Mouse (Mus musculus) myocyte (in vitro differentiated cells): ENCODE data around the gene Cyp4a32. TPM values are rescaled to one million over a fixed set of nuclear protein-coding genes. Genes with fewer than 3 reads are reported as not detected.
"Not testable (repeated sequence)": the region's sequence is repeated elsewhere in the genome, so short reads cannot be mapped to it uniquely, and the experiment has no call there.

ENCODE experiments used
- H3K27me3 ChIP-seq: one replicate; pipeline ENCODE4 v1.6.1; 2011; ENCODE audit not compliant: control insufficient read depth, insufficient read depth, insufficient read length
- H3K36me3 ChIP-seq: one replicate; pipeline ENCODE4 v1.6.1; 2011; ENCODE audit not compliant: control insufficient read depth, insufficient read depth
- H3K4me2 ChIP-seq: one replicate; pipeline ENCODE4 v1.6.1; 2011; ENCODE audit warnings: low read depth, control low read depth
- H3K4me3 ChIP-seq: one replicate; pipeline ENCODE4 v1.5.1; 2011; ENCODE audit warnings: mild to moderate bottlenecking, control low read depth, moderate library complexity
- H3K79me2 ChIP-seq: one replicate; pipeline ENCODE4 v1.6.1; 2011; ENCODE audit not compliant: control insufficient read depth, insufficient read depth
- H3ac ChIP-seq: one replicate; pipeline ENCODE4 v1.6.1; 2011; ENCODE audit not compliant: control insufficient read depth, insufficient read length
- CEBPB ChIP-seq: IDR thresholded peaks from 2 replicates; pipeline ENCODE4 v1.6.1; 2011; ENCODE audit warnings: mild to moderate bottlenecking, moderate library complexity; ENCODE audit not compliant: poor library complexity, insufficient read depth, severe bottlenecking
- E2F4 ChIP-seq: IDR thresholded peaks from one replicate; pipeline ENCODE4 v1.6.1; 2011; ENCODE audit warnings: mild to moderate bottlenecking, control low read depth, moderate library complexity; ENCODE audit not compliant: insufficient read depth
- MAX ChIP-seq: IDR thresholded peaks from one replicate; pipeline ENCODE4 v1.6.1; 2011; ENCODE audit warnings: low read depth, mild to moderate bottlenecking, control low read depth
- MYOD1 ChIP-seq, 3 experiments: IDR thresholded peaks; one replicate each; pipeline ENCODE4 v1.6.1; 2011; ENCODE audit warnings: control low read depth in 2 of 3, low read depth in 2 of 3, mild to moderate bottlenecking in 2 of 3, moderate library complexity in 1 of 3; ENCODE audit not compliant: insufficient read length in 2 of 3, control insufficient read depth in 1 of 3
- MYOG ChIP-seq, 3 experiments: IDR thresholded peaks; one replicate each; pipeline ENCODE4 v1.6.1; 2011; ENCODE audit warnings: control low read depth in 2 of 3, low read depth in 2 of 3, mild to moderate bottlenecking in 2 of 3; ENCODE audit not compliant: insufficient read length in 2 of 3, control insufficient read depth in 1 of 3, insufficient read depth in 1 of 3
- POLR2A ChIP-seq: IDR thresholded peaks from one replicate; pipeline ENCODE4 v1.6.1; 2011; ENCODE audit warnings: low read depth, mild to moderate bottlenecking, control low read depth, moderate library complexity; ENCODE audit not compliant: insufficient read length
- POLR2AphosphoS2 ChIP-seq: IDR thresholded peaks from one replicate; pipeline ENCODE4 v1.6.1; 2011; ENCODE audit warnings: low read depth, control low read depth; ENCODE audit not compliant: insufficient read length
- REST ChIP-seq: IDR thresholded peaks from one replicate; pipeline ENCODE4 v1.6.1; 2011; ENCODE audit warnings: mild to moderate bottlenecking, control low read depth, moderate library complexity; ENCODE audit not compliant: insufficient read depth, insufficient read length
- SRF ChIP-seq: IDR thresholded peaks from one replicate; pipeline ENCODE4 v1.6.1; 2011; ENCODE audit warnings: low read depth; ENCODE audit not compliant: control insufficient read depth, insufficient read length
- TCF12 ChIP-seq: IDR thresholded peaks from one replicate; pipeline ENCODE4 v1.6.1; 2011; ENCODE audit warnings: mild to moderate bottlenecking, control low read depth; ENCODE audit not compliant: poor library complexity, insufficient read depth, severe bottlenecking
- TCF3 ChIP-seq: IDR thresholded peaks from one replicate; pipeline ENCODE4 v1.6.1; 2011; ENCODE audit warnings: low read depth, control low read depth; ENCODE audit not compliant: insufficient read length
- USF1 ChIP-seq: IDR thresholded peaks from one replicate; pipeline ENCODE4 v1.6.1; 2011; ENCODE audit warnings: low read depth, mild to moderate bottlenecking, control low read depth, moderate library complexity
- polyA plus RNA-seq: library from polyadenylated mRNA; unstranded; fragments of >200 nt; fragmentation: generic; extraction: Trizol; gene quantifications from one replicate; pipeline ENCODE4 v1.2.1, GENCODE M21; 2012; ENCODE audit warnings: missing spikeins

Gene Cyp4a32
- polyA plus RNA-seq: not detected

DNA sequence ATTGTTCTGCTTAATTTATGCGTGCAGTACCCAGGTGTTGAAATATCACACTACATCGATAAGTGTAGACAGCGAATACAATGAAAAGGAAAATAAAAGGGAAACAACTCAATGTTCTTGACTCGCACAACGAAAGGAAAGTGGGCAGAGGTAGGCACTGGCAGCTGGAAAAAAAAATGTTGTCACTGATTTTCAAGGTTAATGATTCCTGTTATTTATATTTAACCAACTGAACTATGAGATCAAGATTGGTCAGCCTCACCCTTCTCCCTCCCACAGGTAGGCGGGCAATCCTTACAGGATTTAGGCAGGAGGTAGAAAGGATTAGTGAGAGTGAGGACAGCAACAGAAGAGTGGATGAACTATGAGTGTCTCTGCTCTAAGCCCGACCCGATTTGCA, at the start of gene Cyp4a32:
Gene Cyp4a32, plus strand, starts transcription at position 359 of the 400 bp plus-strand sequence.
- not testable (repeated sequence) for H3K4me2 ChIP-seq, H3K79me2 ChIP-seq, H3K4me3 ChIP-seq, H3K27me3 ChIP-seq, H3ac ChIP-seq, H3K36me3 ChIP-seq

DNA sequence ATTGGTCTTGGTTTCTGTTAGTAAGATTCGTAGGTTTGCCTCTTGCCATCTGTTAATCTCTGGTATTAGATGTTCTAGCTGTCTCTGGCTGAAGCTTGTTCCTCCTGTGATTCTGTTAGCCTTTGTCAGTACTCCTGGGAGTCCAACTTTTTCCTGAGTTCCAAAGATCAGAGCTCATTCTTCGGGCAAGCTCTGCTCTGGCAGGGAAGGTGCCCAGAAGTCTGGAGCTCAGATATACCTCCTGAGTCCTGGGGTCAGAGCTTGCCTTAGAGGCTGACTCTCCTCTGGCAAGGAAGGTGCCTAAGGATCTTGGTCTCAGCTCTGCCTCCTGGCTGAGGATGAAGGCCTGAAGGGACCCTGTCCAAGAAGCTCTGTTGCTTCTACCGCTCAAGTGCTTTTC, 48.0 kb upstream of the Cyp4a32 start:
- Histone ChIP-seq H3K36me3 (no peaks in the 10 kb centered on the region), H3K4me3 (no peak overlapping the region), H3ac (no peak overlapping the region), H3K79me2 (no peaks in the 10 kb centered on the region), H3K27me3 (no peaks in the 10 kb centered on the region), H3K4me2 (no peak overlapping the region)
- TF ChIP-seq CEBPB (no peak), POLR2A (no peak), MYOG (IDR thresholded peaks at IDR 0.05; ENCODE audit: control insufficient read depth in 1 of 3, insufficient read depth in 1 of 3, insufficient read length in 2 of 3, low read depth in 2 of 3) (no peak), USF1 (no peak), TCF12 (no peak), REST (no peak)

DNA sequence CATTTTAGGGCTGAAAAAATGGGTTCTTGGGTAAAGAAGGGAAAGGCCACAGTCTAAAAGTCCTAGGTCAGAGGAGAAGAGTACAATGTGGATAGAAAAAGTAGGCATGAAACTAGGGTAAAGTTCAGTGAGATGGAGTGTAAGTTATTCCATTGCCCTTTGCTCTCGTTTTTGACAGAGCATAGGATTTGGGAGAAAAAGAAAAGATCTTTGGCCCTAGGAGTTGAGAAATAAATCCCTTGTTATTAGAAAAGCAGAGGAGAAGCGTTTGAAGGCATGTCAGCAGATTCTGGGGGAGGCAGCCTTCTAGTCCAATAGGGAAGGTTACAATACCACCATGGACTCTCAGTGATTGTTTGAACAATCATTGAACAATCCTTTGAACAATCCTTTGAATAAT, 45.3 kb upstream of the Cyp4a32 start:
- Histone ChIP-seq H3K27me3 (no peaks in the 10 kb centered on the region), H3K4me3 (no peak overlapping the region), H3K4me2 (no peak overlapping the region), H3K79me2 (no peaks in the 10 kb centered on the region), H3K36me3 (no peaks in the 10 kb centered on the region), H3ac (no peak overlapping the region)
- TF ChIP-seq TCF12 (no peak), CEBPB (no peak), E2F4 (no peak)

DNA sequence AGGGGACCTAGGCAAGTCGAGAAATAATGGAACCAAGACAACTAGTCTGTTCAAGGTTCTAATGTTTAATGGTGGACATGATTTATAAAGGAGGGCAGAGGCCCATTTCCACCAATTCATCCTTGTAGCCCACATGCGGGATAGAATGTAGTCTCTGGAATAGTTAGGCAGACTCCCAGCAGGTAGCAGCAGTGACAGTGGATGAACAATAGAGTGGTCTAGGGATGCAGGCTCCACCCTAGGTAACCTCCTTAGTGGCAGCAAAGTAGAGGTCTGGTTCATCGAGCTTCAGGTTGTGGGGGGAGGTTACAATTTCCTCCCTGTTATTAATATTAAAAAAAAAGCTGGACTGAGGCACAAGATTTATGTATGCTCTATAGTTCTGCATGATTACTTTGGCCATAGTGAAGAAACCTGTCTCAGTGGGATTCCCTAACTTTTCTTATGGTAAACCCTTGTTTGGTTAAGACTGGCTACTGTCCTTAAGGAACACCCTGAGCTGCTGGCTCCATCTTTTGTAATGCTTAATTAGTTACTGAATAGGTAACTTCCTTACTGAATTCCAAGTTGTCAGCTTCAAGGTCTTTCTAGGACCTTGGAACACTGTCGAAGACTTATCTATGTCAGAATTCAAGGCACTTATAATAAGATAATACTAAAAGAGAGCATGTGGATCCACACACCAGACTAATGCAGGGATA, 42.8 kb upstream of the Cyp4a32 start:
- Histone ChIP-seq H3ac (no peak overlapping the region), H3K36me3 (no peaks in the 10 kb centered on the region), H3K27me3 (no peaks in the 10 kb centered on the region), H3K4me2 (no peak overlapping the region), H3K4me3 (no peak overlapping the region), H3K79me2 (no peaks in the 10 kb centered on the region)
- TF ChIP-seq REST (no peak), MAX (no peak), TCF3 (no peak), TCF12 (no peak), USF1 (no peak), POLR2AphosphoS2 (no peak), CEBPB (no peak), POLR2A (no peak), SRF (no peak), E2F4 (no peak), MYOD1 (IDR thresholded peaks at IDR 0.05; ENCODE audit: control insufficient read depth in 1 of 3, insufficient read length in 2 of 3, low read depth in 2 of 3) (no peak), MYOG (IDR thresholded peaks at IDR 0.05; ENCODE audit: control insufficient read depth in 1 of 3, insufficient read depth in 1 of 3, insufficient read length in 2 of 3, low read depth in 2 of 3) (no peak)

DNA sequence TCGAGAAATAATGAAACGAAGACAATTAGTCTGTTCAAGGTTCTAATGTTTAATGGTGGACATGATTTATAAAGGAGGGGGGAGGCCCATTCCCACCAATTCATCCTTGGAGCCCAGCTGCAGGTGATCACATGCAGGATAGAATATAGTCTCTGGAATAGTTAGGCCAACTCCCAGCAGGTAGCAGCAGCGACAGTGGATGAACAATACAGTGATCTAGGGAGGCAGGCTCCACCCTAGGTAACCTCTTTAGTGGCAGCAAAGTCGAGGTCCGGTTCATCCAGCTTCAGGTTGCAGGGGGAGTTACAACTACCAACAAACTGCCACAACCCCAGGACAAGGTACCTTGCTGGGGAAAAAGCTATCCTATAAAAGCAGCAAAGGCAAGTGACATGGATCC, 39.5 kb upstream of the Cyp4a32 start:
- not testable (repeated sequence) for H3K79me2 ChIP-seq, H3K4me3 ChIP-seq, H3K36me3 ChIP-seq, H3K27me3 ChIP-seq, H3ac ChIP-seq, H3K4me2 ChIP-seq

DNA sequence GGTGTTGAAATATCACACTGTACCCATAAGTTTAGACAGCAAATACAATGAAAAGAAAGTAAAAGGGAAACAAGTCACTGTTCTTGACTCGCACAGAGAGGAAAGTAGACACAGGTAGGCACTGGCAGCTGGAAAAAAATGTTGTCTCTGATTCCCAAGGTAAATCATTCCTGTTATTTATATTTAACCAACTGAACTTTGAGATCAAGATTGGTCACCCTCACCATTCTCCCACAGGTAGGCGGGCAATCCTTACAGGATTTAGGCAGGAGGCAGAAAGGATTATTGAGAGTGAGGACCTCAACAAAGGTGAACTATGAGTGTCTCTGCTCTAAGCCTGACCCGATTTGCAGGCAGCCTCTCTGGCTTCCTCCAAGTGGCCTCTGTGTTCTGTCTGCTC, 37.4 kb upstream of the Cyp4a32 start, which contains the start of gene Cyp4a31:
Gene Cyp4a31, plus strand, starts transcription at position 249 of the 400 bp plus-strand sequence.
- Histone ChIP-seq H3K79me2 (no peaks in the 10 kb centered on the region), H3K27me3 (no peaks in the 10 kb centered on the region), H3K4me2 (no peak within 1 kb of the TSS), H3ac (no peak within 1 kb of the TSS), H3K36me3 (no peaks in the 10 kb centered on the region), H3K4me3 (no peak within 1 kb of the TSS)
- no peak for TF ChIP-seq USF1
- TF ChIP-seq POLR2A: no peak
- TF ChIP-seq CEBPB: no peak
- TF ChIP-seq SRF: no peak
- TF ChIP-seq MYOG (IDR thresholded peaks at IDR 0.05; ENCODE audit: control insufficient read depth in 1 of 3, insufficient read depth in 1 of 3, insufficient read length in 2 of 3, low read depth in 2 of 3): no peak
- no peak for TF ChIP-seq TCF3
- no peak for TF ChIP-seq MAX
- TF ChIP-seq E2F4: no peak
- no peak for TF ChIP-seq POLR2AphosphoS2
- TF ChIP-seq REST: no peak
- no peak for TF ChIP-seq MYOD1 (IDR thresholded peaks at IDR 0.05; ENCODE audit: control insufficient read depth in 1 of 3, insufficient read length in 2 of 3, low read depth in 2 of 3)
- no peak for TF ChIP-seq TCF12

DNA sequence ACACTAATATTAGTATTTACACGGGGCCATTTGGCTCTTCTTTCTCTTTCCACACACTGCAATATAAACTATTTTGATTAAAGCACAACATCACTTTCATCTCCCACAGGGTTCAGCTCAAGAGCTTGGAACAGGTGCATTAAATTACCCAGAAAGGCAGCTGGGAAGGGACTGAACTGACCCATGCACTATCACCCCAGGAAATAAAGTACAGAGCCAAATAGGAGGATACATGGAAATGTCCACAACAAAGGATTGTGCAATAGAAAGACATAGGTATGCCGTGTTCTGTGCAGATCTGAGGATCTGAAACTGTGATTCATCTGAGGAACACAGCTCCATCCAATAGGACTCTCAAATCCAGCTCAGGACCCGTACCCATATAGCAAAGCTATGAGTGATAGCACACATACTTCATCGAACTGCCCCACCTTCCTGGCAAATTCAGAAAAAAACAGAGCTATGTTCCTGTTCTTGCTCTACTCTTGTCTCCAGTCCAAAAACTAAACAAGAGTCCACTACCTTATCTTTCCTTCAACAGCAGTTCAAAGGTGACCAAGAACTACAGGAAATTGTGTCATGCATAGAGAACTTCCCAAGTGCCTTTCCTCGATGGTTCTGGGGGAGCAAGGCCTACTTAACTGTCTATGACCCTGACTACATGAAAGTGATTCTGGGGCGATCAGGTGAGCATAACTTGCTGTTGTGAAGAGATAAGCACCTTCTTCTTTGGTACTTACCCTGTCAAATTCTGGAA, 36.1 kb upstream of the Cyp4a32 start:
- not testable (repeated sequence) for H3K79me2 ChIP-seq, H3K36me3 ChIP-seq, H3K27me3 ChIP-seq, H3K4me2 ChIP-seq, H3K4me3 ChIP-seq, H3ac ChIP-seq
